33 mouse cellular contexts compared by ENCODE assay signal in the genomic region with DNA sequence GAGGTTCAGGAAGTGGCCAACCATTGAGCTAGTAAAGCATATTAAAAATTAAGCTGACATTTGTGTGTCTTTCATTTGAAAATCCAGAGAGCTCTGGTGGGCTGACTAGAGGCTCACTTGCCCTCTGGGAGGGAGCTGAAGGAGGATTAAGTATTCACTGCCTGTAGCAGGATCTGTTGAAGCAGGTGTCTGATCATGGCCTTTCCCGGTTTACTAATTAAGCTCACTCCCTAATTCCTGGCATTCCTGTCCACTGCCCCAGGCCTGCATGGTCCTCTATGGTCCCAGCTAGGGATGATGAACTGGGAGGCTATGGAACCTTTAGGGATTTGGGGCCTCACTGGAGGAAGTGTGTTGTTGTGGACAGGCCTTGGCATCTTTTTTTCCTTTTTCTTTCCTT. TPM values are rescaled to one million over a fixed set of nuclear protein-coding genes. Genes with fewer than 3 reads are reported as not detected.
DNase-seq lines count a peak whose midpoint lies in the region; ATAC-seq and TF ChIP-seq lines count a peak whose summit lies in the region.
"Had no signal": no experiment of that assay in that cellular context is flagged by ENCODE, and none has a peak within 500 bp of the region (broad histone marks: within the 10 kb centered on the region; RNA-seq: fewer than 3 reads in every experiment).

No protein-coding gene starts in this region.

- H3K4me3 ChIP-seq in forebrain, postnatal 0 days (ENCODE audit: low read depth, low read length), result no peak overlapping the region
- H3K4me3 ChIP-seq: embryonic facial prominence, embryonic 12.5 days; gastrocnemius, adult 2 months; heart, adult 2 months; heart, embryonic 13.5 days; limb, embryonic 10.5 days; limb, embryonic 15.5 days; stomach, embryonic 15.5 days had no signal

- no peak for TF ChIP-seq CTCF in Patski (IDR thresholded peaks at IDR 0.05)
- no peak for TF ChIP-seq CTCF in brain, embryonic 14.5 days (IDR thresholded peaks at IDR 0.05; ENCODE audit: borderline replicate concordance, extremely low read depth, insufficient read depth, insufficient read length)
- no peak for TF ChIP-seq CTCF in forebrain, postnatal 0 days (IDR thresholded peaks at IDR 0.05; ENCODE audit: low read depth)

- POLR2A ChIA-PET in Patski (lab: Charles Lee), result interaction anchor here (0.6 to 0.7 kb wide), 2 partner anchors 51 to 116 kb away, joined by 3 read pairs; no protein-coding TSS in a partner anchor

- no peak overlapping the region for H3K4me2 ChIP-seq in forebrain, postnatal 0 days (ENCODE audit: low read depth)
- H3K4me2 ChIP-seq: embryonic facial prominence, embryonic 12.5 days; heart, embryonic 13.5 days; hindbrain, embryonic 14.5 days; limb, embryonic 15.5 days; stomach, embryonic 15.5 days had no signal

- in situ Hi-C loops in Patski (cut with MboI; ENCODE audit: low pct_unique_long_range_greater_than_20kb), result no loop called here

- no peaks in the 10 kb centered on the region for H3K4me1 ChIP-seq in forebrain, postnatal 0 days (ENCODE audit: insufficient read depth)
- H3K4me1 ChIP-seq: embryonic facial prominence, embryonic 12.5 days; heart, embryonic 13.5 days; limb, embryonic 15.5 days; stomach, embryonic 15.5 days had no signal

- H3K9ac ChIP-seq in forebrain, postnatal 0 days, result no peak overlapping the region
- H3K9ac ChIP-seq: embryonic facial prominence, embryonic 12.5 days; heart, embryonic 13.5 days; hindbrain, embryonic 14.5 days; limb, embryonic 15.5 days; liver, embryonic 14.5 days; stomach, embryonic 15.5 days had no signal

- H3K27me3 ChIP-seq in Patski, result no peaks in the 10 kb centered on the region
- H3K27me3 ChIP-seq in forebrain, postnatal 0 days (ENCODE audit: insufficient read depth, low read length), result no peaks in the 10 kb centered on the region
- H3K27me3 ChIP-seq: embryonic facial prominence, embryonic 12.5 days; limb, embryonic 15.5 days; stomach, embryonic 15.5 days had no signal

- WGBS in forebrain, postnatal 0 days, result 8% methylated on average over 1 of the region's 1 CpGs

- no peaks in the 10 kb centered on the region for H3K9me3 ChIP-seq in forebrain, postnatal 0 days (ENCODE audit: low read length)
- H3K9me3 ChIP-seq: embryonic facial prominence, embryonic 12.5 days; heart, embryonic 13.5 days; limb, embryonic 10.5 days; limb, embryonic 15.5 days; stomach, embryonic 15.5 days had no signal

- no peak for TF ChIP-seq POLR2A in brain, embryonic 14.5 days (IDR thresholded peaks at IDR 0.05; ENCODE audit: borderline replicate concordance, extremely low read depth, insufficient read depth, insufficient read length, poor library complexity, severe bottlenecking)

- peak; percentile 97 for ATAC-seq in Patski
- no peak for ATAC-seq in forebrain, postnatal 0 days
- ATAC-seq: activated CD4-positive, CD25-positive, alpha-beta regulatory T cell, adult 4 months; forebrain, embryonic 14.5 days; intestine, postnatal 0 days; midbrain, embryonic 16.5 days had no signal

- H3K27ac ChIP-seq in forebrain, postnatal 0 days (ENCODE audit: low read depth, low read length), result no peak overlapping the region
- H3K27ac ChIP-seq: embryonic facial prominence, embryonic 12.5 days; gastrocnemius, adult 2 months; heart, adult 2 months; heart, embryonic 13.5 days; hindbrain, embryonic 14.5 days; limb, embryonic 10.5 days; limb, embryonic 15.5 days; liver, embryonic 14.5 days; stomach, embryonic 15.5 days had no signal

- no peaks in the 10 kb centered on the region for H3K36me3 ChIP-seq in forebrain, postnatal 0 days (ENCODE audit: insufficient read depth)
- H3K36me3 ChIP-seq: embryonic facial prominence, embryonic 12.5 days; heart, embryonic 13.5 days; limb, embryonic 10.5 days; limb, embryonic 15.5 days; stomach, embryonic 15.5 days had no signal

- DNase-seq in Patski (ENCODE audit: low read depth, low spot score), result peak; percentile 76
- peak; percentile 34 for DNase-seq in brain, embryonic 14.5 days (ENCODE audit: low read depth)
- DNase-seq in kidney, adult 9 months, result peak; percentile 73
- peak; percentile 49 for DNase-seq in kidney, postnatal 10 days
- no peak for DNase-seq in thymus, postnatal 36 days
- DNase-seq in forebrain, postnatal 0 days, result no peak
- DNase-seq in urinary bladder, postnatal 10 days (ENCODE audit: low spot score), result no peak
- DNase-seq in thymus, adult 18-20 months, result no peak
- DNase-seq: adrenal gland, adult 8-10 months; cerebellum, adult 11-12 months; cerebellum, adult 9-11 months; embryo, embryonic 11 days; gastrocnemius, adult 2 months; gastrocnemius, postnatal 36 days; heart, adult 2 months; heart, postnatal 10 days; layer of hippocampus, postnatal 36 days; lung, adult 2 months; lung, postnatal 10 days; thymus, postnatal 14 days had no signal

- CTCF ChIA-PET in Patski (lab: Charles Lee), result interaction anchor here (1.4 to 1.7 kb wide), 2 partner anchors 9 to 35 kb away, joined by 3 to 5 read pairs; no protein-coding TSS in a partner anchor

RNA-seq across cellular contexts. Expression of a gene that starts 19.0 kb away (rescaled TPM):
- 0.08 TPM for polyA plus RNA-seq in Patski (2021)
- polyA plus RNA-seq in brain, embryonic 14.5 days (2012; rRNA removed), result 56.3 and 74.5 TPM in 2 replicates
- 108 and 123 TPM in 2 replicates for total RNA-seq in forebrain, postnatal 0 days (2014; rRNA removed)
- 130 and 171 TPM in 2 replicates for polyA plus RNA-seq in forebrain, postnatal 0 days (2015; fragmentation: Nextera tagmentation; extraction: Ambion mirVana)
- total RNA-seq: gastrocnemius, adult 2 months; gastrocnemius, postnatal 36 days; heart, adult 2 months; heart, postnatal 10 days; MEL; neutrophil, adult 5-6 weeks had no signal
- polyA plus RNA-seq: activated CD4-positive, CD25-positive, alpha-beta regulatory T cell, adult 4 months had no signal

Comparison
In these comparisons a context has a peak if more than half of its experiments do, and no peak if none do; other contexts are left out.
1. DNase-seq: peak in Patski (single experiment), brain, embryonic 14.5 days (single experiment), kidney, adult 9 months (single experiment) and kidney, postnatal 10 days (single experiment); none in thymus, postnatal 36 days (0 of 2), forebrain, postnatal 0 days (single experiment), urinary bladder, postnatal 10 days (single experiment) and thymus, adult 18-20 months (0 of 2).
2. RNA of a gene that starts 19.0 kb away (polyA plus RNA-seq): 130 to 171 TPM in forebrain, postnatal 0 days and 56.3 to 74.5 TPM in brain, embryonic 14.5 days; 0.08 TPM in Patski (single experiment); every median in the first group is over 10 times any median in the second.